Mouse (Mus musculus) cerebellum, adult 2 months (tissue): ENCODE results near the gene Nat9.

ENCODE experiments used
- CTCF ChIP-seq: fragments of 200-500 bp; IDR thresholded peaks from 2 replicates; pipeline ENCODE4 v1.5.1; 2011; ENCODE audit warnings: low read depth, mild to moderate bottlenecking, control low read depth, low read length, moderate library complexity, borderline replicate concordance; ENCODE audit not compliant: insufficient read depth
- POLR2A ChIP-seq: fragments of 200-500 bp; IDR thresholded peaks from 2 replicates; pipeline ENCODE4 v1.6.1; 2011; ENCODE audit warnings: low read length, control low read depth, borderline replicate concordance; ENCODE audit not compliant: insufficient read depth

- TF ChIP-seq POLR2A (no peak), CTCF (no peak)
Measured at GRCm38 (mm10) chr11:115215123-115215522, 27.5 kb upstream of the Nat9 start.
